Mouse (Mus musculus) 3134 (cell line): ENCODE measurements around the gene Sumo2.
A peak's percentile ranks its signal among the peaks of the same experiment; 100 is the strongest.
"Not testable (repeated sequence)": the region's sequence is repeated elsewhere in the genome, so short reads cannot be mapped to it uniquely, and the experiment has no call there.

Source experiments
- DNase-seq: peaks from one replicate; pipeline ENCODE4 v3.0.0-alpha.2; 2011; ENCODE audit warnings: low spot score; ENCODE audit not compliant: insufficient read length; ENCODE audit errors: extremely low read depth

Gene Sumo2

DNA sequence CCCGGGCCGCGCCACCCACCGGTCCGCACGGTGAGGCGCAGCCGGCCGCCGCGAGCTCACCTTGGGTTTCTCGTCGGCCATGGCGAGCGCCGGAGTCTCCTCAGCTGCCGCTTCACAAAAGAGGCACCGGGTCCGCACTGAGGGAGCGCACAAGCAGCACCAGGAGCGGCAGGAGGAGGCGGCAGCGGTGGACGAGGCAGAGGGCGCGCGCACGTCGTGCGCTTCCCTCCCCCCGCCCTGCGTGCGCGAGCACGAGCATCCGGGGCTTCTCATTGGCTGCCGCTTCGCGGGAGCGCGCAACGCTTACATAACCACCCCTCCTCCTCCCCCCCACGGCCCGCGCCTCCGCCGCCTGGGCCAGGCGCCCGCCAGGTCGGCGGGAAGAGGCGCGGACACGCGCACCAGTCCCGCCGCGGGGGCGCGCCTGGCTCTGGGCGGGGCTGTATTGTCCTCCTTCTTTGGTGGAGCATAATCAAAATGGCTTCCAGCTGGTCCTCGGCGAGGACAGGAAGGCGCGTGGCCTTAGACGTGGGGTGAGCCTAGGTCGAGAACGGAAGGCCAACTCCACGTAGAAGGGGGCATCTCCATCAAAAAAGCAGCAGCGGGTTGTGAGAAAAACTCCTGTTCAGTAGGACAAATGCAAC is at the start of gene Sumo2:
Gene Sumo2 (minus strand): TSS at position 239 of the 644 bp plus-strand sequence.
- peak; percentile 98 for DNase-seq

DNA sequence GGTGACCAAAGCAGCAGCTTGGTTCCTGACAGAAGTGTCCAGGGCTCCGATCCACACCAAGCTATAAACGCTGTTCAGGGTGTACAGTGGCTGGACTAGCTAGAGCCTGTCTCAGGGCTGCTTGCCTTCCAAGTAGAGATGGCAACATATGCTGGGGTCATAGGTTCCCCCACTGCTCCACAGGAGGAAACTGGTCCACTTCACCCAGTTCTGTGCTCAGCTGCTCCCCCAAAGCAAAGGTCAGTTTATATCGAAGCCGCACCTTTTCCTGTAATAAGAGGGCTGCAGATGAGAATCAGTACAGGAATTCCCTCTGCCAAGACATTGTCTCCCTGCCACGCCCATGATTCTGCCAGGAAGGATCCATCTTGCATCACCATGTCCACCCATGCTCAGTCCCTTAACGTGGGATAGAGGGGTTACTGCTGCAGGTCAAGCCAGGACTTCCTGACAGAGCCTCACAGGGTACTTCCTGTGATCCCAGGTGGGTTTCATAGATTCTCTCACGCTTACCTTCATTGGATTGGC is 49.6 kb upstream of the Sumo2 start:
- DNase-seq, result no peak

DNA sequence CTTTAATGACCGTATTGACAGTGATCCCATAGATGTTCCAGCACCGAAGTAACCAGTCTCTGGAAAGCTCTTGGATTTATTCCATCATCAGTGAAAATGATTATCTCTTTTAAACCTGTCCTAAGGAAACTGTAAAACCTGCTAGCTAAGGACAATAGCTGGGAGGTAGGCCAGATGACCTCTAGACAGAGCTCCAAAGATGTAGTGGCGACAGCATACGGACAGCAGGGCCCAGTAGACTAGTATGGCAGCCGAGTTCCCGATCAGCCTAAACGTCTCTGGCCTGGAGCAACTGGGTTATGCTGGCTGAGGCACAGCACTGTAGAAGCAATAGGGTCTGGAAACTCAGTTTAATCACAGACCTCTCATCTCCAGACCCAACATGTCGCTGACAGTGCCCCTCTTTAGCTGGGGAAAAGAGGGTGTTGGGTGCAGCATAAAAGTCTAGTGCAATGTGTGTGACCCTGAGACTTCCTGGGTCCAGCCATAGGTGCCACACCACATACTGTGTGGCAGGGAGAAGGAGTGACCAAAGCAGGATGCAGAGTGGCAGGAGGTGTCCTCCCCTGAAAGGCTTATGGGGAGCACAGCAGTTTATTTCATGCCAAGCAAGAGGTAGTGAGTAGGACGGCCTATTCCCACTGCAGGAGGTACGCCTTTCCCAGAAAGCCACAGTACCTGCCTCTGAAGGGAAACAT is 48.4 kb upstream of the Sumo2 start:
- no peak for DNase-seq

DNA sequence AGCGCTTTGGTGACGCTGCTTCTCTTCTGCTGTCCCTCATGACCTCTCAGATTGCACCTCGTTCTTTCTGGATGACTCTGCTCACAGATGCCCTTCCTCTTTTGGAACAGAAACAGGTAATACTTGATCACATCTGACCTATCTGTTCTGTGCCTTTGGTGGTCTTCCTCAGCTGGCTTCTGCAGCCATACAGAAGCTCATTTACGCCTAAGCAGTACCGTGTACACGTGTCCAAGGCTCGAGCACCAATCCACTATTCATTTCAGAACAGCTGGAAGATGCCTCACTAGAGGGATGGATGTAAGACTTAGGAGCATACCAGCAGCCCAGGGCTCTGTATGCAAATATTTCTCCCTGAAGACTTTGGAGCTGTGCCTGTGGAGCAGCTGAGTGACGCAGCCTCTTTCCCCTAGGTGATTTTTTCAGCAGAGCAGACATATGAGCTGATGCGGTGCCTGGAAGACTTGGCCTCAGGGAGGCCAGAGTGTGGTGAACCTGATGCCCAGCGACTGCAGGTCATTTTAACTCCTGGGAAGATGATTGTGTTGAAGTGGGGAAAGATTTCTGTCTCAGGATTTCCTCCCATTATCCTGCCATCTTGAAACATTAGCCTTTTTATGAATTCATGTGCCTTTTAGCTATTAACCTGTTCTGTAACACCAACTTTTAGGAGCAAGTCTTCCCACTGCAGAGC is 47.0 kb upstream of the Sumo2 start:
- DNase-seq, result no peak

DNA sequence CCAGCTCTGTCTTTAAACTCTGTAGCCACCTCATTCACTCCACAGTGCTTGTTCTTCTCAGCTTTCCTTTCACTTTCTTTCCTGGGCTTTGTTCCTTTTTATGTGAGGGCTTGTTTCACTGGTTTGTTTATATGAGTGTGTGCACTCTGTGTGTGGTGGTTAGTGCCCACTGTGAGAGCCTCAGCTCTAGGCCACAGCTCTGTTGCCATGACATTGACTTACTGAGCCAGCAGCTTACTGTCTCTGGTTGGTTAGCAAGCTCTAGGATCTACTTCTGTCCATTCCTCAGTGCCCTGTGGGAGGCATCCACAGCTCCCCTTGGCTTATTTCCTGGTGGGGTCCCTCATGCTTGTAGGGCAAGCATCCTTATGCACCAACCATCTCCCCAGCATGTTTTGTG is 43.0 kb upstream of the Sumo2 start:
- DNase-seq, result no peak

DNA sequence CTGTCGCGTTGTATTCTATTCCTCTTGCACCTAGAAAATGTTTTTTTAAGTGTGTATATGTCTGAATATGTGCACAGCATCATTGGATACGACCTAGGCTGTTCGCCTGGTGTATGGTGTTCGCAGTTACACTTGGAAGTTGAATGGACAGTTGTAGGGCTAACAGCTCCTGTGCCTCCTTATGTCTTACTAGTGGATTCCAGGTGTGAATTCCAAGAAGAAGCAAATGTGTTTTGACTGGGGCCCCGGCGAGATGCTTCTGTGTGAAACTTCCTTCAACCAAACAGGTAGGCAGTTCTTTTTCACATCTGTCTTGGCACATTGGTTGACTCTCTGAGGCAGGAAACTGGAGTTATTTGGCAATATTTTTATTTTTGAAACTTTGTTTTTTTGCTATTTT is 28.9 kb upstream of the Sumo2 start:
- no peak for DNase-seq

DNA sequence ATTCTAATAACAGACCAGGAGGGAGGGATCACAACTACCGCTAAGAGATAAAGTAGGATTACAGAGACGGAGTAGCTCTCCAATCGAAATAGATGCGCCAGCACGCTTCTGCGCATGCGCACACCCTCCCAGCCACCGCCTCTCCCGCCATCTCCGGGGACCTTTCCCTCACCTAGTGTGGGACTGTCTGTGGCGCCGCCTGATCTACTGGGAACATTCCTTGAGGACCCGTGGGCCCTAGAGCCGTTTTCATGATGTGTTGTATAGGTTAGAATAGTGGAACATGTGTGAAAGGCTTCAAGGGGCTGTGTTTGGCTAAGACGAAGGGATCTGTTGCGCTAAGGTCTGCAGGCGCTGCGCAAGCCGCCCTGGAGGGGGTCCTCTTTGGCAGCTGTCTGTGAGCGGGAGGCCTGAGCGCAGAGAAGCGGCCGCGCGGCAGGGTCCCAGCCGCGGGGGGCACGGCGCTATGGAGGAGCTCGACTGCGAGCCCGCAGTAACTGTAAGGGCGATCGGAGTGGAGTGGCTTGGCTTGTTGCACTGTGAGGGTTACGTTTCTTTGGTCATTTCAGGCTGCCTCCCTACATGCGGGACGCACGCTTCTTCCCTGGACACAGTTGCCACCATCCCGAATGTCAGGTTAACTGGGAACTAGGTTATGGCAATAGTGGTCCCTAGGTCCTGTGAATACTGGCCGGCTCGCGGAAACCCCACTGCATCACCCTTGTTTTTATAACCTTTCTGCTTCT is 28.2 kb upstream of the Sumo2 start, which contains the start of gene Nup85:
Gene Nup85 (plus strand): TSS at position 371 of the 746 bp plus-strand sequence.
- DNase-seq, result peak; percentile 97

DNA sequence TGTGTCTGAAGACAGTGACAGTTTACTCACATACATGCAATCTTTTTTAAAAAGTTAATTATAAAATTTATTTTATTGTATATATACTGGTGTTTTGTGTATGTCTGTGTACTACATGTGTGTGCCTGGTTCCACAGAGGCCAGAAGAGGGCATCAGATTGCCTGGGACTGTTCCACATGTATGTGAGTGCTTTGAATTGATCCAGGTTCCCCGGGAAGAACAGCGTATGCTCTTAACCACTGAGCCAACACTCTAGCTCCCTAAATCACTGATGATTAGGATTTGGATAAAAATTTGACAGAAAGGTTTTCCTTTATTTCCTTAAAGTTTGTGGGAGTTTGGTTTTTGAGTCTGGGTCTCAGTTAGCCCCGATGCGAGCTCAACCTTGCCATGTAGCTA is 27.3 kb upstream of the Sumo2 start:
- no peak for DNase-seq

DNA sequence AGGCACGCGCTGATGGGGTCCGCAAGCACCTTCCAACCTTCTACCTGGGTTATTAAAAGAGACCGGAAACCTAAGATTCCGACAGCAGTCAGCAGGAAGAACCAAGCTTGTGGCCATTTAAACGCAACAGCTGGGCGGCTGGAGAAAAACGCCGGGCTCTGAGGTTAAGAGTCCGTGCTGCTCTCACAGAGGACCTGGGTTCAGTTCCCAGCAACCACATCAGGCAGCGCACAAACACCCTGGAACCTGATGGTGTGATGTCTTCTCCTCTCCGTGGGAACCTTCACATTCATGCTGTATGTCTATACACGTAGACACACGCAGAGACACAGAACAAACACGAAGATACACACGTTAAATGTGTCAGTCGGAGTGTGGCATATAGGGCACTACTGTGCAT is 19.6 kb upstream of the Sumo2 start:
- no peak for DNase-seq

DNA sequence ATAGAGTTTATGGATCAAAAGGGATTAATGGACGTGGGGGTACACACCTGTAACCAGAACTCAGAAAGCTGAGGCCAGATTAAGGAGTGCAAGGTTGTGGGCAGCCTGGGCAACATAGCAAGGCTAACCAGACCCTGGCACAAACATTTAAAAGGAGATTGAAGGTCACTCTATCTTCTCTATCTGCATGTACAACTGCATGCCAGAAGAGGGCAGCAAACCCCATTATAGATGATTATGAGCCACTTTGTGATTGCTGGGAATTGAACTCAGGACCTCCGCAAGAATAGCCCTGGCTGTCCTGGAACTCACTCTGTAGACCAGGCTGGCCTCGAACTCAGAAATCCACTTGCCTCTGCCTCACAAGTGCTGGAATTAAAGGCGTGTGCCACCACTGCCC is 16.7 kb upstream of the Sumo2 start:
- peak; percentile 21 for DNase-seq

DNA sequence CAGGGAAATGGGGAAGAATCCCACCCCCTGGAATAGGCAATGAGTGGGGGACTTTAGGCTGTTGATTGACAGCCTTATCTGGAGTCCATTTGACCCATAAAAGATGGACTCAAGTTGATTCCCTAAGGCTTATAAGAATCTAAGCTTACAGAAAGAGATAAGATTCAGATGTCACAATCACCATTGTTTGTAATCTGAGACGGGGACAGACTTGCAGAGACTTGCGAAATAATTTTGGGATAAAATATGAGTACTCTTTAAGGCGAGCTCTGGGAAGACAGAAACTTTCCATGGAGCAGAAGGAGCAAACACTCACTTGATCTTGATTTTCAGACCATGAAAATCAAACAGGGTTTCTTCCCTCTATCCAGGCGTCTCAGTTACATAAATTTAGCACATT is 7.5 kb upstream of the Sumo2 start:
- DNase-seq, result no peak

DNA sequence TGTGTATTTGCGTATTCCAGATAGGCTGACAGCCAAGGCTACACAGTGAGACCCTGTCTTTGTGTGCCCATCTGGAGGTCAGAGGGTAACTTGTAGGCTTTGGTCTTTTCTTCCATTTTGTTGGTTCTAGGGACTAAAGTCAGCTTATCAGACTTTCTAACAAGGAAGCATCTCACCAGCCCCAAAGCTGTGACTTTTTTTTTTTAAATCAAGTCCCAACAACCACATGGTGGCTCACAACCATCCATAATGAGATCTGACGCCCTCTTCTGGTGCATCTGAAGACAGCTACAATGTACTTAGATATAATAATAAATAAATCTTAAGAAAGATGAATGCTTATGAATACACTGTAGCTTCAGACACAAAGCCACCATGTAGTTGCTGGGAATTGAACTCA is 2.0 kb upstream of the Sumo2 start:
- no peak for DNase-seq

DNA sequence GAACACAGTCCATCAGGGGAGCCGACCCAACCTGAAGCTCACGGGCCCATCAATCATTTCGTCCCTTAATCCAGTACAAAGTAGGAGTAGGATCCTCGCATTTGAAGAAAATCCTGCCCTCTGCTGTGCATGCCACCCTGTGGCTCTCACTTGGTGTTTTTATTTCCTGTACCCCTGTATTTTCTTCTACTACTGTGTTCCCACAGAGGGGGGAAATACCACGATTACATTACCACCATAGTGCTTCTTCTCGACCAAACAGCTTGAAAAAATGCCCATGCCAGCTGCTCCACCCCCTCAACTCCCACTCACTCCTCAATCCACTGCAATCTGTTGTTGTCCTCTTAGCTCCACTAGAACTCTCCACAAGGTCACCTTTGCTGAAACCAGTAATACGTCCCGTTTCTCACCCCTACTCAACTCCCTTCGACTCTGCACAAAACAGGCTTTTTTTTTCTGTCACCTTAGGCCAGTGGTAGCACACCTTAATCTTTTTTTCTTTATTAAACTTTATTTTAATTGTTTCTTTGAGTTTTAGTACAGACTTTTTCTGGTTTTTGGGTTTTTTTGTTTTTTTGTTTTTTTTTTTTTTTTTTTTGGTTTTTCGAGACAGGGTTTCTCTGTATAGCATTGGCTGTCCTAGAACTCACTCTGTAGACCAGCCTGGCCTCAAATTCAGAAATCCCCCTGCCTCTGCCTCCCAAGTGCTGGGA is 936 bp upstream of the Sumo2 start:
- DNase-seq, result peak; percentile 63

DNA sequence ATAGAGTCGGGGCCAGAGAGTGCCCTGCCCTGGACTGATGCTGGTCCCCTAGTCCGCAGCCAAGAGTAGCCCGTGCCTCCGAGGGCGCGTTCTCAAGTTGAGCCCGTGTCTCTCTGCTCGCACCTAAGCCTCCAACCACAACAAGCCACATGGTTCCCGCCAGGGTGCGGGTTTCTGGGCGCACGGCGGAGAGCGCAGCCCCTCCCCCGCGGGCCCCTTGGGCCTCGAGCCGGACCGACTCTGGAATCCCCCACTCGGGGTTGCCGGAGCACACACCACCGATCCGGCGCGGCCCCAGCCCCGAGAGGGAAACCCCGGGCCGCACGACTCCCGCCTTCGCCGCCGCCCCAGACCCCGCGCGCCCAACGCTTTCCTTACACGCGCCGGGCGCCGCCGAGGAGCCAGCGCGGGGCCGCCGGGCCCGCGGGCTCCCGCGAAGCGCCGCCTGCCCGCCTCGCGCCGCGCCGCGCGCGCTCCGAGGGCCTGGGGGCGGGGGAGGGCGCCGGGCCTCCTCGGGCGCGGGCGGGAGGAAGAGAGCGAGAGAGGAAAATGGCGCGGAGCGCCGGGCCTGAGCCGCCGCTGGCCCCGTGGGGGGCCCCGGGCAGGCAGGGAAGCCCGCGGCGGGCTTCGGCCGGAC is 557 bp downstream of the Sumo2 start:
- DNase-seq, result peak; percentile 72

DNA sequence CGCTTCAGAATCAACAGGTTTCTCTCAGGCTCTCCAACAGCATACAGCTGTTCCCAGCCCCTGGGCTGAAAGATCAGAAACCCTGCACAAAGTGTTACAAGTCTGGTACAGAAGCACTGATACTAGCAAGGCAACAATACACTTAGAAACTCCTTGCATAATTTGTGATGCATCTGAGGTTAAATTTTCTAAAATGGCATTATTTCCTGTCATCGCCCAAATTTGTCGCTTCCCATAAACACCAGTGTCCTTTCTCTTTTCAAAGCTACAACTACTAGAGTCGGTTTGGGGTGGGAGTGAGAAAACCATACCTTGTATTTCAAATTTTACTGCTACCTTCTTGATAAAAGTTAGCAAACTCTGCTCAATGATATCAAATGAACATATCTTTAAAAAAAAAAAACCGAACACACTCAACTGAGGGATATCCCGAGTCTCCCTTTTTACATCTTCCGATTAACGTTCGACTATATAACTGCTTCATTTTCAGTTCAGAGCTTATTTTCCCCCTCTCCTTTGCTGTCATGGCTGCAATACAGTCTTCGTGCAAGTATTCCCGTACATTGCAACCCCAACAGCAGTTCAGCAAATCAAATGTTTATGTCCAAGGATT is 1.2 kb downstream of the Sumo2 start:
- DNase-seq, result no peak

DNA sequence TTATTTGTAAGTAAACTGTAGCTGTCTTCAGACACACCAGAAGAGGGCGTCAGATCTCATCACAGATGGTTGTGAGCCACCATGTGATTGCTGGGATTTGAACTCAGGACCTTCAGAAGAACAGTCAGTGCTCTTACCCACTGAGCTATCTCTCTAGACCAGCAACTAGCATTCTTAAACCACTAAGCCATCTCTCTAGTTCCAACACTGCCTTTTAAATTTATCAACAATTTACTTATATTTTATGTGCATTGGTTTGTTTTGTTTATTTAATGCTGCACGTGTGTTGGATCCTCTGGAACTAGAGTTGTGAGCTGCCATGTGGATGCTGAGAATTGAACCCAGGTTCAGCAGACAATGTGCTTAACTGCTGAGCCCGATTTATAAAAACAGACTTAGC is 9.6 kb downstream of the Sumo2 start:
- not testable (repeated sequence) for DNase-seq

DNA sequence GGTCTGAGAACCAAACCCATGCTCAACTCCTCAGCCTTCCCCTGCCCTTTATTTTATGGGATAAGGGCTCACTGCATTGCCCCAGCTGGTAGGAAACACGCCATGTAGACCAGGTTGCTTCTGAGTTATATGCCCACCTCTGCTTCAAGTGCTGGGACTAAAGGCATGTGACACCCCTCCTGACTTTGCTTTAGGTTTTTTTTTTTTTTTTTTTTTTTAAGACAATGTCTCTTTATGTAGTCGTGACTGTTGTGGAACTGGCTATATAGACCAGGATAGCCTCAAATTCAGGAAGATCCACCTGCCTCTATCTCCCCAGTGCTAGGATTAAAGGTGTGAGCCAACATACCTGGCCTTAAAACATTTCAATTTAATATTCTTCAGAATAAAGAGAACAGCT is 13.4 kb downstream of the Sumo2 start:
- no peak for DNase-seq

DNA sequence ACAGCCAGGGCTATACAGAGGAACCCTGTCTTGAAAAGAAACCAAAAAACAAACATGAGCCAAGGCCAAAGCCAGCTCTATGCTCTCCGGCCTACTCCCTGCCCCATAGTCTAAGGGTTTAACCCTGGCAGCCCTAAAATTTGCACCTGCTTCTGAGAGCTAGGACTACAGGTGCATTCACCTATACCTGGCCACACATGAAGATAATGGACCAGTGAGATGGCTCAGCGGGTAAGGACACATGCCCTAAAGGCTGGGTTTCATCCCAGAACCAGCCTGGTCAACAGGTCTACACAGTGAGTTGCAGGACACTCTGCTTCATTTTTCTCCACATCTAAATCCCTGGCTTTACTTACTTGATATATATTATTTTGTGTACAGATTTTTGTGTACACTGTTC is 13.8 kb downstream of the Sumo2 start:
- DNase-seq, result no peak

DNA sequence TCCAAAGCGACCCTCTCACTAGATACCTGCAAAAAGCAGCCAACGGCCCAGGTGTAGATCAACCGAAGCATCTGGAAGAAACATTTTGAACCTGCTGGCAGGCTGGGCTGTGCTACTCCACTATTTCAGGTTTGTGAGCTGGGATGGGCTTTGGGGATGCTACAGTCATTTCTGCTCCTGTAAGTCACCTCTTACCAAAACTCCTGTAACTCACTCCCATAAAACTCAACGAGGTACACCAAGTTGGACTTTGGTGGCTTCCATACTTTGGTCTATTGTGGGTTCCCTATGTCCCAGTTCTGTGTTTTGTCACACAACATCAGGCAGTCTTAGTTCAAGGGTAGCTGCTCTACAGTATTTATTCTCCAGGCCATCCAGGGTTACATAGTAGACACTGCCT is 15.0 kb downstream of the Sumo2 start:
- no peak for DNase-seq
